Mouse (Mus musculus) gastrocnemius, adult 8-10 months (tissue): ENCODE results near the gene Micu1. TPM values are rescaled to one million over a fixed set of nuclear protein-coding genes. Genes with fewer than 3 reads are reported as not detected.

Source experiments
- DNase-seq, 2 experiments: peaks; one replicate each; pipeline ENCODE4 v3.0.0; 2022; ENCODE audit warnings: low spot score in 2 of 2
- total RNA-seq, 4 experiments: library from RNA; stranded (reverse); gene quantifications; 2 replicates each; pipeline ENCODE4 v1.2.4; 2022

Gene Micu1
- total RNA-seq, 4 experiments from 2014 or later, result 50.7 to 57.9 (median 55.4) TPM

DNA sequence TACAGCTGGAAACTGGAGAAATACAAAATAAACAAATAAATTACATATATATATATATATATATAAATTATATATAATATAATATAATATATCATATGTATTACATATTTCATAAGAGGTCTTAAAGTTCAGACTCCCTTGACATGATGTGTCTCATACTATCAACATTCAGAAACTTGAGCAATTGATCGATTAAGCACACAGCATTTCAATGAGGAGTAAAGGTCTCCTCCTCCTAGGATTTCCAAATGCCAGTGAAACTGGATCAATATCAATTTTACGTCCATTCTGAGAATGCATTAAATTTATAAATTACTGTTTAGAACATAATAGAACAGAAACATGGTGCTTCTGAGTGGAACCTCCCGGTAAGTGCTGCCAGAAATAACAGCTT lies 71.9 kb downstream of the Micu1 start:
- no peak for DNase-seq

DNA sequence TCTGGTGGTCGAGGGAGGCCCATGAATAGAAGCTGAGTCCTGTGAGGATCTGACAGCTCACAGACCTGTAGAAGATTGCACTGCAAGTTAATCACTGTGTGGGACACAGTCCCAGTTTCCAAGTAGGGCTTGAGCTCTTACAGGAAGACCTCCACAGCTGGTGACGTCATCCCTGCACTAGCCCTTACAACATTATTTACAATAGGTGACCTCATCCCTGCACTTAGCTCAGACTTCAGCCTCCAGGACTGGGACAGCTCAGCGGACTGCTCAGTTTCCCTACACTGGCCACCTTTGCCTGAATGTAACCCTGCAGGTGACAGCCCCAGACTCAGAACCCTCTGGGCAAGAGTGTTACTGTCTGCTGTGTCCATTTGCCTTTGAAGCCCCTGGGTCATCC lies 75.0 kb downstream of the Micu1 start:
- DNase-seq, result no peak

DNA sequence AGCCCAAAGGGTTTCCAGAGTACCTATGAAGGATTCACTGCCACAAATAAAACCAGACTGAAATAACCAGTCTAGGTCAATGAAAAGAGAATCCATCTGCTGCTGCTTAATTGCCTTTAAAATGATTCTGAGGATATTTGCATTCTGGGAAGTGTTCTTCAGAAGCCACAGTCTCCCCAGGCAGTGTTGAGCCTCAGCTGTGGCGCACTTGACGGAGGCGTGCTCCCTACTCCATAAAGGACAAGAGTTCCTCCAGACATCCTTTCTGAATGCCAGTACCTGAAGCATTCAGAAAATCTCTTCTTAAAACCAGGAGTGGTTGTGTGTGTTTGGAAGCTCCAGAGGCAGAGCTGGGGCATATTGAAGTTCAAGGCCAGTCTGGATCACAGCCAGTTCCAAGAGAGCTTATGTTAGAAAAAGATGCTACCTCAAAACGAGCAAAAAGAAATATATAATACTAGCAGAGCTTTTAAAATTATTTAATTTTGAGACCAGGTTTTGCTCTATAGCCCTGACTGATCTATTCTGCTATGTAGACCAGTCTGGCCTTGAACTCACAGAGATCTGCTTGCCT lies 75.9 kb downstream of the Micu1 start:
- DNase-seq, result no peak

DNA sequence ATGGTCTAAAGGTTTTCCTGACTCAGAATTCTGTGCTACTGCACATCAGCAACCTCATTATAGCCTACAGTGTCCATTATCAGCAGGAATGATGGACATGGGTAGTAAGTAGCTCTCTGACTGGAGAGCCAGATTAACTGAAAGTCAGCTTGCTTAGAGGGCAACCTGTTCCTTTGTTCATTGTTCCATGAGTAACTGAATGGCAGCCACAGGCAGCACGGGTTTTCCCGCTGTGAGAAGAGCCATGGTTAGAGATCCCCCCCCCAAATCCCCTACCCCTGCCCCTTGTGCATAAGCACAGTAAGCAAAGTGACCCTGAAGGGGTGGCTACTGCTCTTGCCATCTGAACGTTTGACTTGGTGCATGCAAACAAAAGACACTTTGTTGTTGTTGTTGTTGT lies 78.4 kb downstream of the Micu1 start:
- no peak for DNase-seq

DNA sequence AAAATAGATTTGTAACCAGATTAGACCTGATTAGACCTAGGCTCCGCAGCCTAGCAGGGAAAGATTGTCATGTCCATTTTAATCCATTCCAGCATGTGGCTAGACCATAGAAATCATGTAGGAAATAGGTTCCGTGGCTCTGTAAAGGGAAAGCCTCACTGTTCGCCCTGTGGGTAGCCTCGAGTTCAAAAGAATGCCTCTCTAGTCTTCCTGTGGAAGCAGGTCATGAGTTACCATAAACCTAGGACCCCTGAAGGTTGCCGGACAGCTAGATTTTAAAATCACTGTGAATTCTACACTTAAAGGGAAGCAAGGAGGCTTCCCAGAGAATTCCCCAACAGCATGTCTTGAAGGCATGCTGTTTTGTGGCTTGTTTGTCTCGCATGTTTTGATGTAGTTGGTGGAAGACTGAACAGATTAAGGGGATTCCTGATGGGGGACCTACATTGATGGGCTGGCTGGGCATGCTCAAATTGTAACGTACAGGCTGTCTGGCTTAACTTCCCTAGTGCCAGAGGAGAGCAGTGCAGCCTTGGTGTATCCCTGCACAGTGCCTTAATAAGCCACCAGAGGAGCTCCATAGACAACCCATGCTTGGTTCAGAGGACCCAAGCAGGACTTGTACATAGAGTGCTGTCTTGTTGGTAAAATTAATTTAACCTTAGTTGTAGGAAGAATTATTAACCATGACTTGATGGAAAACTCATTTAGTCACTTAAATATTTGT lies 79.1 kb downstream of the Micu1 start:
- no peak for DNase-seq

DNA sequence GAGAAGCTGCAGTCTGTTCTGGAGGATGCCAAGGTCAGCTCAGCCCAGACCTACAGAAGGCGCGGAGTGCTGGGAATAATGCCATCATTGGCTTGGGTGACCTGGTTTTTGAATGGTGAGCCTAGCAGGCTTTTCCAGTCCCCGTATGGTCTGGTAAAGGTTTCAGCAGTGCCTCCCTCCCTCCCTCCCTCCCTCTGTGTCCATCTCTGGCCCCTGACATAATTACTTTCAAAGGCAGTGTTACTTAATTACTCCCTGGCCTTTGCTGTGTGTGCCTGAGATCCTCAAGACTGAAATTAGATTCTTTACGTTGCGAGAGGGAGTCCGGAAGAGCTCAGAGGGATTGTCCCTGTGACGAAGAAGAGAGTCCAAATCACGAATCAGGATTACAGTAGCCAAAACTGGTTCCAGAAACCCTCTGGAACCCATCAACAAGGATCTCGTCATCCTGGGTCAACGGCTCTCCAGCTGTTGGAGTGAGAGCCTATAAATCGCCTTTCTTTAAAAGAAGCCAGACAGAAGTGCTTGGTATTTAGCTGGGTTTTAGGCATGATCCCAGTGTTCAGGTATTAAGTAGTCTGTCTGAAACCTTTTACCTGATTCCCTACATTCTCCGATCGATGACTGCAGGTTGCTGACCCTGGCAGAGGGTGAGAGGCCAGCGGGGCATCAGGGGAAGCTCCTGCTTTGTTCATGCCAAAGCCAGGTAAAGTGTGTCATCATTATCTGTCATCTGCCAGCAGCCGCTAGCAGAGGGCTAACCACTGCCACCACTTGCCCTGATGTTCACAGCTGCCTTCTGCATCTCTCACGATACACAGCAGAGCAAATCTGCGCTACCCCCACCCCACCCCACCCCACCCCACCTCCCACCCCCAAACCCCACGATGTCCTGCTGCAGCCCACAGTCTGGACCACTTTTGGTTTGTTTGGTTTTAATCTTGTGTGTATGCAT lies 82.7 kb downstream of the Micu1 start:
- peak in 1 of 2 experiments; percentile 18 for DNase-seq

GRCm38 (mm10) chr10:59786289-59786688 lies 84.0 kb downstream of the Micu1 start:
- no peak for DNase-seq

- no peak for DNase-seq
These were observed 85.0 kb downstream of the Micu1 start for GRCm38 (mm10) chr10:59787140-59787800.

- no peak for DNase-seq
These were observed 85.6 kb downstream of the Micu1 start for GRCm38 (mm10) chr10:59787870-59788269.

DNA sequence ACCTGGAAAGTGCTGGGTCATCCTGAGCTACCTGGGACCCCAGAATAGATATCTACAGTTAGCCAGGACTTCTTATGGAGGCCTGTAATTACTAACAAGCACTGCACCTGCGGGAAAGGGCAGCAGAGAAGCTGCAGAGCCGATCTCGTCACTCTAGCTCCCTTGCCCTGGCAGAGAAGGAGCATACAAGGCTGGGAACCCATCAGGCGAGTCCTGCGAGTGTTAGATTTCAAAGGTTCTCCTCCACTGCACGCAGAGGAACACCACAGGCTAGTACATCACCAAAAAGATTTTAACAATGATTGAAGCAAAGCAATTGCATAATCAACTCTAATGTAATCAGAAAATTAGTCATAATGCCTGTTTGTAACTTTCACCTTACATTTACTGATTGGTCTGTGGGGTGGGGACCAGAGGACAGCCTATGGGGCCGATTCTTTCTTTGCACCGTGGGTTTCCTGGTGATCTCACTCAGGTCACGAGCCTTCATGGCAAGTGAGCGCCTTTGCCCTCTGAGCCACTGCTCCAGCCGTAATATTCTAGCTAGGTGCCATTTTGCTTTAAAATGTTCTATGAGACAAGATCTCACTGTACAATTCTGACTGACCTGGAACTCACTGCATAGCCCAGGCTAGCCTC lies 88.1 kb downstream of the Micu1 start:
- no peak for DNase-seq

DNA sequence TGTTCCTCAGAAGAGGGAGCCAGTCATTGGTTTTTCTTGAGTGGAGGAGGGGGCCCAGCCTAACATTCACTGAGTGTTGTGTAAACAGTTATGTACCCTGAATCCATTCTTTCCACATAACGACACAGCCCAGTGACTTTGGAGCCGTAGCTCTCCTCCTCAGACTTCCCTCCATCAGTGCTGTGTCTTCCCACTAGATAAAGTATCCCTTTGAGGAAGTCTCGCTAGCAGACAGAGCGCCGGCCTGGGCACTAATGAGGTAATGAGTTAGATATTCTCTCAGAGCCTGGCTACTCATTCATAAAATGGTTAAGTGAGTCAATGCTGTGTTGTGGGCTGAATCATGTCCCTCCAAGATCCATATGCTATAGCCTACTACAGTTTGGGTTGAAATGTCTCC lies 89.6 kb downstream of the Micu1 start:
- DNase-seq, result no peak

DNA sequence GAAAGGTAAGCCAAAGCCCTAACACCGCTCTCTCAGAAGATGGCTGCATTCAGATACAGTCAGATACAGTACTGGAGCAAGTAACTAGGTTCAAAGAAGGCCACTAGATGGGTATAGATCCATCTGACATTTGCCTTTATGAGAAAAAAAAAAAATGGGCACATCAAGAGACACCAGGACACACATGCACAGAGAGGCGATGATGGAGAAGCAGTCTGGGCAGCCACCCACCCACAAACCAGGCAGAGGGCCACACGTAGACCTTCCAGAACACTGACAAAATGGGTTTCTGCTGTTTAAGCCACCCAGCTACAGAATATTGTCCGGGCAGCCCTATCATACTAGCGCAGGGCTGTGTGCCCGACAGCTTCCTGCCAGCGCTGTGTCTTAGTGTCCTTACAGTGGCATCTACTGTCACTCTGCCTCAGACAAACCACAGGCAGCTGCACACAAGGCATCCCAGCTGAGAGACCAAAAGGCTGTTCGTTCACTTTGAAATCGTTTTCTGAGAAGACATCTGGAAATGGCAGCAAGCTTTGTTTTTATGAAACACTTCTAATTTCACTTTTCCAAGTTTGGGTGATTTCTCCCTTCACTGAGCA lies 90.4 kb downstream of the Micu1 start:
- no peak for DNase-seq

DNA sequence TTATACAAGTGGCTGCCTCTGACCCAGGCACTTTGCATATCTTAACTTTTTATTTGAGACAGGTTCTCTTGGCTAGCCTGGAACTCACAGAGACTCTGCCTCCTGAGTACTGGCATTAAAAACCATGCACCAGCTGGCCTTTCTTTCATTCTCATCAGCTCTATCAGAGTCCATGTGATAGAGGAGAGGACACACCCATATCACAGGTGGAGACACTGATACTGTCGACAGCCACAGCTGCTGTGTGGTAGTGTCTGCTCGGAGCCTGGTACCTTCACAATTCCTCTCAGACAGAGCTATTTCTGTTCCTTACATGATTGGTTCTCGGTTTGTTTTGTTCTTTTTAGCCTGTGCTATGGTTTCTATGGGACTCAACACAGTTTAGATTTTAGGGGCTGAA lies 91.2 kb downstream of the Micu1 start:
- DNase-seq, result no peak

- DNase-seq, result no peak
These were observed 92.8 kb downstream of the Micu1 start for GRCm38 (mm10) chr10:59795085-59795484.

- no peak for DNase-seq
These were observed 93.6 kb downstream of the Micu1 start for GRCm38 (mm10) chr10:59795902-59796301.

DNA sequence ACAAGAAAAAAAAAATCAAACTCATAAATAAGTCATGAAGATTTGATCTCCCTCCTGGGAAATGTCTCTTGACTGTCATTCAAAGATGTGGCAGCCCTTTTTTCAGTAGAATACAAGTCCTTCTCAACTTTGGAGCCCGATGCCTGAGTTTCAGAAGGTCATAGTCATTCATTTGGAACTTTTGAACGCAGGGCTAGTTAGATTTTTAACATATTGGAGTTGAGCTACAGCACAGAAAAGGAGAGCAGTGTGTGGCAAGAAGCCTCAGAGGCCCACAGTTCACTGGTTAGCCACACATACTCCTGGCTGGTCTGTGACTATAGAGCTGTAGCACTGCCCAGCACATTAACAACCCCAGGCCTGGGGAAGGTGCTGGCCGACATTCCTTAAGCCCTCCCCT lies 96.1 kb downstream of the Micu1 start:
- DNase-seq, result no peak

DNA sequence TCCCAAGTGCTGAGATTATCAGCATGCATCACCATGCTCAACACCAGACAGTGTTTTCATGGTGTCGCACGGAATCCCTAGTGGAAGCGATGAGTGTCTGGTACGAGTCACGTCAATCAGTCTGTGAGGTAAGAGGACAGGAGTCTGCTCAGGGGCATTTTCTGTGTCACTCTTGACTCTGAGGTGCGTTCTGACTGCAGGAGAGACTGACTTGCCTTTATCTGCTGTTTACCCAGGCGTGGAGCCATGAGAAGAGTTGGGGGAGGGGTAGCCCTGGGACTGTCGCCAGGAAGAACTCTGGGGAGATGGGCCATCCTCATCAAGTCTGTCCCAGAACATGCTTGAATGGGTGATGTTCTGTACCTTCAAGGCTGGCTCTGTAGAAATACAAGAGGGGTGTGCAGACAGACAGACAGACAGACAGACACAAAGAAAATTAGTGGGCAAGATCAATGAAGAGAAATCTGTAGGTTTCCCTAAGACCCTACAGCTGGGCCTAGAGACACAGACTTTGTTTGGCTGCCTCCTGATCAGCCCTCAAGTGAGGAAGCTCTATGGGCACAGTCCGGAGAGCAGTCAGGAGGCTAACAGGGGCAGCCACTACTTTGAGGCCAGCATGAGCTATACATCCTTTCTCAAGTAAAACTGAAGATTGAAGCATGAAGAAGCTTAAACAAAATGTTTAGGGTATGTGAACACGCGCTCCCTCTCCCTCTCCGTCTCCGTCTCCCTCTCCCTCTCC lies 97.2 kb downstream of the Micu1 start:
- DNase-seq, result no peak

DNA sequence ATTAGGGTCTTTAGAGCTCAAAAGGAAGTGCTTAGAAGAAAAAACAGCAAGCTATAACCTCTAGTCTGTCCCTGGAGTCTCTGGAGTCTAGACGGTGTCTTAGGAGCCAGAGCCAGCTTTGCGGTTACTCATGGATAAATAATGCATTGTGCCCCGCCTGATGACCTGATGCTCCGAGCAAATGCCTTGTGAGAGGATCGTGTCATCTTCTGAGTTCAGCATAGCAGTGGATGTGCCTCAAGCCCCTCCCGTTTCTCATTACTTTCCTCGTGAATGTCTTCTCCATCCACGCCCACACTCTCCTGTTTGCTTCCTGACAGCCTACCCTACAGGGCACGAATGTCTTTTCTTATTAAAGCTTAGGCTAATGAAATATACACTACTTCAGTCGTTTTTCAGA lies 97.9 kb downstream of the Micu1 start:
- no peak for DNase-seq

DNA sequence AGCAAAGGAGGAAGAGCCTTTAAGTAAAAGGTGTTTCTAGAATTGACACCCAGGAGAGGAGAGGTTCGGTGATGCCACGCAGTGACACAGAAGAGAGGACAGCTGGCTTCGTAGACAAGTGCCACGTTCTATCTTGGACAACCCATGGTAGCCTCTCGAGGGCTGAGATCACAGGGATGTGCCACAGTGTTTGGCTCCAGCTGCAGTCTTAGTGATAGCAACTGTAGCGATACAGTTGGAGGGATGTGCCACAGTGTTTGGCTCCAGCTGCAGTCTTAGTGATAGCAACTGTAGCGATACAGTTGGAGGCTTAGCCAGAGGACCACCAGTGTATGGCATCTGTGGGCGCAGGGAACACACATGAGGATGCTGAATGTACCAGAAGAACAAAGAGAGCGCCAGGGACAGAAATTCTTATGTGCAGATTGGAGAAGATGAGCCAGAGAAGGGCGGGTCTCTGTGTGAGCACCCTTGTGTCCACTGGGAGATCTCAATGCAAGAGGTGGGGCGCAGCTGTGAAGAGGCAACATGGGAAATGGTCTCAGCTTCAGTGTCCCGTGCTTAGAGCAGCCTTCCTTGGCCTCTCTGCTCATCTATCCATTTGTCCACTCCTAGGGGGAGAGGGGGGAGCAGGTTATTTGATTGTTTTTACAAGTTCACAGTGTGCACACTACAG lies 98.7 kb downstream of the Micu1 start:
- DNase-seq, result no peak

DNA sequence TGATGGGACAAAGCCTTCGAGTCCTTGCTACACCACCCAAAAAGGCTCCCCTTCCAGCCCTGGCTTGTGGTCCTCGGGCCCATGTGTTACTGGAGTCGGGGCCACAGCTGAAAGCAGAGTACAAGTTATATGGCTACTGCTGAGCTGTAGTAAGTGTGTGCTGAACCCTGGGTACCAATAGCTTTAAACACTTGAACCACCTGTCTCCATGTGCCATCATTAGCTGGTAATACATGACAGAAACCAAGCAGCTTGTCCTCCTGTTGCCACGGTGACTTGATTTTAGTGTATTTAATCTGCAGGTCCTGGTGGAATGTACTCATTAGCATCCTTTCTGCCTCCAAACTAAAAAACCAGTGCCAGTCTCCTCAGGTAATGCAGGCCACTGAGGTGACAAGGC lies 106.4 kb downstream of the Micu1 start:
- DNase-seq, result no peak
